Mouse (Mus musculus) adrenal gland, postnatal 4 days (tissue): ENCODE results near the gene Mctp2. TPM values are rescaled to one million over a fixed set of nuclear protein-coding genes. Genes with fewer than 3 reads are reported as not detected.

Experiments
- DNase-seq, 2 experiments: peaks; one replicate each; pipeline ENCODE4 v3.0.0; 2021 to 2022; ENCODE audit warnings: low spot score in 2 of 2, mixed read lengths in 2 of 2
- total RNA-seq, 2 experiments: library from RNA; stranded (reverse); gene quantifications; 2 replicates each; pipeline ENCODE4 v1.2.3; 2021

The Mctp2 gene
- total RNA-seq, 2 experiments from 2014 or later, result 2.8 to 3.0 TPM

DNA sequence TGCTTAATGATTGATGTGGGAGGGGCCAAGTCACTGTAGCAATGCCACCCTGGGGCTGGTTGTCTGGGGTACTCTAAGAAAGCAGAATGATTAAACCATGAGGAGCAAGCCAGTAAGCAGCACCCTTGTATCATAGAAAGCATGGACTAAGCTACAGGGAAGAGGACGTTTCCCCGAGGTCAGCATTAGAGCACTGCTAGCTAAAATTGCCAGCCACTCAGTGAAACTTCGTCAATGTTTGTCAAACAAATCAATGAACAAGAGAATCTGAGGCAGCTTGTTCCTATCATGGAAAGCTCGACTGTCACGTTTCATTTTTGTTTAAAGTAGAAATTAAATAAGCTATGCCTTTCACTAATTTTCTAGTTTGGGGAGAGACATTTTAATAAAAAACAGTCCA lies 124.8 kb downstream of the Mctp2 start:
- DNase-seq, result no peak

DNA sequence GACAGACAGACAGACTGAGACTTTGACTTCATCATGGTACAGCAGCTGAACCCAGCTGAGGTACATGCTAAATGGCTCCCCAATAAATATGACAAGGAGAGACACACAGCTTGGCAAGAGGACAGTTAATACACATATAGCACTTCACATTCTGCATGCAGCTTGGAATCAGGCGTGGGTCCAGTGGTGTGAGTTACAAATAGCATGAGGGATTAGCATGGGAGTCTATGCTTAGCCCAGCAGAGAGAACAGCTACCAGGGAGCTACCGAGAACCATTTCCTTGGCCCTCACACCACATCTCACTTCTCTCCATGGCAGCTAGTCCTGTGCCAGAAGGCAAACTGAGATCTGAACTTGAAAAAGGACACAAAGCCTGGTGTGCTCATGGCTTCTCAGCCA lies 137.1 kb downstream of the Mctp2 start:
- no peak for DNase-seq

DNA sequence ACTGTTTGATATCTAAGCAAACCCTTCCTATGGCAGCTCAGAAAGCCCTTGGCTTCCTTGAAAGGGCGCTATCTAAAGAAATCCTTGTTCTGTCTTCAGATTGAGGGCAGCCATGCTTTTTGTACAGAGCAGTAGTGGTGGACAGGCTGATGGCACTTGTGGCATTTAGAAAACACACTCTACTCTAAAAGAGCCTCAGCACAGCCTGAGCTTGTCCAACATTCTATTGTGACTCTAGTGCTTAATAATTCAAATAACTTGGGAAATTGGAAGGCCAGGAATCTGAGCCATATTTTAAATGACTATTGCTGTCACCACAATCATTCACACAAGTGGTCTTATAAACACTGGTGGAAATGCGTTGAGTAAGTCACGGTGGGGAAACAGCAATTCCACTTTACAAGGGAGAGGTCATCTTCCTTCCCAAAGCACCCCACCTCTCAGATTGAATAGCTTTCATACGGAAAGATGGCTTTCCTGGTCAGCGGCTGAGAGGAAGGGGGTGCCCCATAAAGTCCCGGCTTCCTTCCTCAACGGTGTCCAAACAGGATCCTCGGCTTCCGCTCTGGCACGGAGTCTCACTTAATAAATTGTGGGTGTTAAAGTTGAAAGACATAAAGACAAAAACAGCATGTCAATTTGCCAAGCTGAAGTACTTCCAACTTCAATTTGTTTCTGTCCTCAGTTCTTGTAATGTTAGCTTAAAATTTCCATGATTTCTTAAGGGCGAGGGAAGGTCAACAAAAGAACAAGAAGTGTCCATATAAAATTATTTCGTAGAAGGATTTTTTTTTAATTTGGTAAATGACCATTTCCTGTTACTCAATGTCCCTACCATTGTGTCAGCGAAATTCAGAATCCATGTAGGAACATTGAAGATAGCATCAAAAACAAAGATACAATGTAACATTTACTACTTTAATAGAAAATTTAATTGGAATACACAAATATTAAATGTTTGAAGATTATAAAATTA lies 140.4 kb downstream of the Mctp2 start:
- DNase-seq, result peak in 1 of 2 experiments; percentile 6

DNA sequence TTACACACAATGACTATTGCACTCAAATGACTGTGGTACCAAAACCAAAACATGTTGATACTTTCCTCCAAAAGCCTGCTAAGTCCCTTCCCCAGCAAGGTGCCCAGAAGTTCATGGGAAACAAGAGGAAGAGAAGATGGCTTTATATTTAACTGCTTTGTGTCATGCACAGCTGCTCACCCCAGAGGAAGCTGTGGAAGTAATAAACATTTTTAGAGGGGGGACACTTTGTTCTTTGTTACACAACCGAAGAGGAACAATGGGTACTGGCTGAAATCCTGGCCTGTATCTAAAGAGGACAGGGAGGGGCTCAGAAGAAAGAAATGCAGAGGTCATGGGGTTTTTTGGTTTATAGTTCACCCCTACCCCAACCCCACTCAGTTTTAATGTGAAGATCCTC lies 144.2 kb downstream of the Mctp2 start:
- no peak for DNase-seq

DNA sequence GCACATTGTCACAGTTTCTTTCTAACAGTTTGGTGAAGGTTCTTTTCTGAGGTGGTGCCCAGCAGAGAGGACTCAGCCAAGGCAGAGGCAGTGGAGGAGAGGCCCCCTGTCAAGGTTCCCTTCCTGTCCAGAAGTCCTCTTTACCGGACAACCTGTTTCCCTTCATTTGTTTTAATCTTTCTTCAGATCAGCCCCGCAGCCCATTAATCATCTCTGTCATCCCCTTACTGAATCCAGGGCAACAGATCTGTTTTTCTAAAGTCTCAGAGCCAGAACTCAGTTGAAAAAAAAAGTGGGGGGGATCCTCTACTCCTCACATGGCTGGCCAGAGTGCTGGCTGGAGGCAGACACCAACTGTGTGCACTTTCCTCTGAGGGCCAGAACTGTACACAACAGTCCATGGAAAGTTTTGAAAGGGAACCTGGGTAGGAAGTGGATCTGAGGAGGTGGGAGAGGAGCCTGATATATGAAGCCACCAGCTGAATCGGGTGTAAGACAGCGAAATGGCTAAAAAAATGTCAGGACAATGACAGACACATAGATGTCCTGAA lies 146.8 kb downstream of the Mctp2 start:
- no peak for DNase-seq

DNA sequence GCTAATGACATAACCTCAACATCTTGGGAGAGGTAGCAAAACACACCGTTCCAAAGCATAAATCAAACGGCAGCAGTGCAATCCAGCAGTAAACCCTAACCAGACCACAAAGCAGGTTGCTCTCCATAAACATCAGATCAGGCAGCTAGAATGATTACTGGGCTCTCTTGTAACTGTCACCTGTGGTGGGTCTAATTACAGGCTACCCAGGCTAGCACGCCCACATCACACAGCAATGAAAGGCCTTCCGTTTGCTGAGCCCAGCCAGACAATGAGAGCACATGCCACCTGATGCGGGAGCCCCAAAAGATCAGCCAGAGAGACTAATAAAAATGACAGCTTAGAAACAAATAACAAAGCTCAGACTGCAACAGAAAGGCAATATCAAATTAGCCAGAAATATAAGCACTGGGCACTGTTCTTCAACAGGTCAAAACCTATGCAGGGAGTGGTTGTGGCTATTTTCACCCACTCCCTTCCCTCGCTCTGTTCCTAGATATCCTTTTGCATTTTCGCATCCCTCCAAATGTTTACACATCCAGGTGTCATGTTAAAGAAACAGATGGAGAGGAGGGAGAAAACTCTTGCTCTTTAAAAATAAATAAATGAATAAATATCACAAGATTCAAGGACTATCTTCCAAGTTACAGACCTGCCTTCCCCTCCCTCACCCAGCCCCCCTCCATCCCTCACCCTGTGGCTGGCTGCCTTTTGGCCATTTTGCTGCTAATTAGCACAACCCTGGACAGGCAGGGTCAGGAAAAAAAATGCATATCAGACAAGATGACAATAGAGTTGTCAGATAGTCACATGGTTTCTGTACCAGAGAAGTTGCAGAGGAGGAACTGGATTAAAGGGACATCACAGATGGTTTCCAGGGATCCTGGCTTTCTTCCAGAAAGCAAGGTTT lies 155.4 kb downstream of the Mctp2 start:
- DNase-seq, result no peak

DNA sequence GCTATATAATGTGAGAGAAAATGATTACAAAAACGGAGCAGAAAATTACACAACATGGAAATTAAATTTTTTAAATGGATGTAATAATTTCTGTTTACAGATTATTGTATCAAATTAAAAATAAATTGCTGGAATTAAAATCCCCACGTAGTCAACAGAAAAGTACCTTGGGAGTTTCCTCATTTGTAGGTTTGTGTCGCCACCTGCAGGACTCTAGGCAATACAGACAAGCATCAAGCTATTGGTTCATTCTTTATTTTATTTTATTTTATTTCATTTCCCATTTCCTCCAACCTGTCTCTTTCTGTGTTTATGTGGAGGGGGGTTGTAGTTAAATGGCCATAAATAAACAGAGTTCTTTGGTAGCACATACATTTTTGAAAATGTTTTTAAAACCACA lies 157.3 kb downstream of the Mctp2 start:
- no peak for DNase-seq

DNA sequence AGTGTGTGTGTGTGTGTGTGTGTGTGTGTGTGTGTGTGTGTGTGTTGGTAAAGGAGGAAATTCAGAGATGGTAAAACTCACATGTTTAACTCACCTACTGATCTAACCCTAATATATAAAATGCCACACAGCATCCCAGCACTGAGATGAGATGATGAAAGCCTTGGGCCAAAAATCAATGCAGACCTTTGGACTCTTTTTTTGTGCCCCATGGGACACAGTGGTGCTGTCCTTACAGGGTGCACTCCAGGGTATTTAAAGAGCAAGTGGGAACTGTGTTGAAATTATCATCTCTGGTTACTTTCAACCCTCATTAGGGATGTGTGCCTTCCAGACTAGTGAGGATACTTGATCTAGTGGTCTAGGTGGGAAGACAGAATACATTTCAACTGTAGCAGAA lies 159.6 kb downstream of the Mctp2 start:
- no peak for DNase-seq

DNA sequence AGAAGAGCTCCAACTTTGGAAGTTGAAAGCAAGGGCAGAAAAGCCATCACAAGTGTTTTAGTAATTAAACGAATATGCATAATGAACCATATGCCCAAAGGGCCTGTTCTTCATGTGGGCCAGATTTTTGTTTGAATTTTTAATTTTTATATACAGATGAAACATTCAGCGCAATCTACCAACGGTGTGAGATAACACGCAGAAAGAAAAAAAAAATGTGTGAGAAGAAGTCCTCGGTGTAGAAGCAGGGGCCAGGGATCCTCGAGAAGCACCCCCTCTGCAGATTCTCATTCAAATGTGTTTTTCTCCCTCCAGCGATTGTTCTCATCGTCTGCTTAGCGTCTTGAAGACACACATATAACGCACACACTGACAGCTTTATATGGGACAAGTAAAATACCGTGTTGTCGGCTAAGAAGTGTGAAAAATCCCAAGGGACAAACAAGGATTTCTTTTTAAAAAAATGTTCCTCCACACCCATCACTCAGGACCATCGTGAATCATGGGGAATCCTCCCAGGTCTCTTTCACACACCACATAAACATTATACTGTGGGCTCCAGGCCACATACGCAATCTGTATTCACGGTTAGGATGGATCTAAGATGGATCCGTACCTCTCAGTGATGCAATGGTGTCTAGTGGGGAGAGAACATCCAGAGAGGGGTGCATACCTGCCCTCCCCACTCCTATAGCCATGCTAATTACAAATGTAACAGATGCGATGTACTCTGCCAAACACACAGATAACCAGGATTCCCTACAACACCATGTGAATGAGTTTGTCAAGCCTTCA lies 160.5 kb downstream of the Mctp2 start:
- DNase-seq, result no peak

DNA sequence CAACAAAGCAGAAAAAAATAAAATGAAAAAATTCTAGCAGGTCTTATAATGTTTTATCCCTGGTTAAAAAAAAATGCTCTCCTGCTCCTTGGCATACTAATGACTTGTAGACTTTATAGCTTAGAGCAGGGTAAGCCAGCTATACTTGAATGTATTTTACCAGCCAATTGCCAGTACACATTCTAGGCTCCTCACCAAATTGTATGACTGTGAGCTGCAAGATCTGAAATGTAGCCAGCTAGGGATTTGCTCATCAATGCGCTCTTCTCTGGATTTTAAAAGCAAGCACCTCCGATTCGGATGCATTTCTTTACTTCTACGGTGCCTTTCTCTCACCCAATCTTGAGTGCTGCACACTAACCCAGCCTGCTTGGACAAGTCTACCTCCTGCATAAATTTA lies 167.7 kb downstream of the Mctp2 start:
- DNase-seq, result no peak

DNA sequence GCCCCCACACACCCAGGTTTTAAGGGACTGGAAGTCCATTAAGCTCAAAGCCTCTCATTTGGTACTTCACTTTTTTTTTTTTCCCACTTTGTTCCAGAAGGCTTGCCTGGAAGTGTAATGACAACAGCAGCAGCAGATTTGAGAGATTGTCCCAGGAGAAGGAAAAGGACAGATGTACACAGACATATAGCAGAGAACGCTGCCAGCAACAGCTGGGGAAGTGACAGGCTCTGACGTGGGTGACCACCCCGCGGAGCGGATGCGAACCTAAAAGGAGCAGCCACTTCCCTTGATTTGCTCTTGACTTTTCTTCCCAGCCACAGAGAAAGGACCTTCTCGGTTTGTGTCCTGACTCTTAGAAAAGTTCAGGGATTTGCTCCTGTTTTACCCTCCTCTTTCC lies 185.4 kb downstream of the Mctp2 start:
- DNase-seq, result no peak

DNA sequence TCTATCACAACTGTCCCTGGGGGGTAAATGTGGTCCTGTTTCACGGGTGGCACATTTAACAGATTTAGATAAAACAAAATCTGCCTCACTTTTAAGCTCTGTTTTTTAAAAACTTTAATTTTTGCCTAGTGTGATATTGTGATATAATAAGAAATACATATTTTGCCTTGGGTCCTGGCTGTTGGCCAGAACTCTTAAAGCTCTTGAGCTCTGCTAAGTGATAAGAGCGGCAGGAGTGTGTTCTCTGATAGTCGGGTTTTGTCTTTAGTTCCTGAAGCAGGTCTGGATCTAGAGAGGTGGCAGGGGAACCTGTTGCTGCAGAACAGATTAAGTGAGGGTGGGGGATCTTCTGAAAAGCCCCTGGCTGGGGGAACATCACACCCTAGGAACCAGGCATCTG lies 186.7 kb downstream of the Mctp2 start:
- no peak for DNase-seq

DNA sequence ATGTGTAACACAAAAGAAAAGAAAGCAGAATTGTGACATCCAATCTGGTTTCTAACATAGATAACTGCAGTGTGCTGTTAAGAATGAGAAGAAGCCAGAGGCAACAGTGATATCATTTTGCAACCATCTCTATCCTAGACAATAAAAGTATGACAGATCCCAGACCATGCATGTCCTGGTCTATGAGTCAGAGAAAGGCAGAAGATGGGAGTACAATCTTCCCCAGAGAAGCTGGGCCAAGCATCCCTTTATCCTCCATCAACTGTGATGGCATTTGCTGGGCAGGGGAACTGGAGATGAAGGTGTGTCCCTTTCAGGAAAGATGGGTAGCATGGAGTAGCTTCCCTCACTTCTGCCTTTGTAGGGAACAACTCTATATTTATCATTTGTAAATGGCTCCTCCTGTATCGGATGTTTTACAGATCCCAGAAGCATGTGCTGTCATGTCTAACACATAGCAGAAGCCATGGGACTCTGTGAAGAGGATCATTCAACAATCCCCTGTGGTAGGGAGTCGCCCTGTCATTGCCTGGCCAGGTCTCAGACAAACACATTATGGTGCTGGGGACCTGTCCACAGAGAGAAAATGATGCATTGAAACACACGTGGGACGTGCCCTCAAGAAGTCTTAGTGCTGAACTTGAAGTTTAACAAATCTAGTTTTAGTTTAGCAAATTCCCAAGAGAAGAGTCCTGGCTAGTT lies 188.9 kb downstream of the Mctp2 start:
- no peak for DNase-seq

DNA sequence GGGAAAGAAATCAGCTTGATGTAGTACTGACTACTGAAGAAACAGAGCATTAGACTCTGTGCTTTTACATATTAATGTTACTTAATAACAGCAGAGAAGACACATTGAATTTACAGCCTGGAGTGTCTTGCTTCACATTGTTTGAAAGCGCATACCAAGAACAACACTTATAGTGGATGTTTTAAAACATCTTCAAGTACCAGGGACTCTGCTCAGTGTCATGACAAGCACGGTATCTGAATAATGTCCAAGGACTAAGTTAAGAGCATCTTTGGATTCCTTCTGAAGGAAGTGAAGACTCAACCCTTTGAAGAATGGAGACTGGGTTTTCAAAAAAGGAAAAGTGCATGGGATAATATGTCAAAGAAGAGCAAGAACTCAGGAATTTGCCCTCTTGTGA lies 191.3 kb downstream of the Mctp2 start:
- DNase-seq, result no peak

DNA sequence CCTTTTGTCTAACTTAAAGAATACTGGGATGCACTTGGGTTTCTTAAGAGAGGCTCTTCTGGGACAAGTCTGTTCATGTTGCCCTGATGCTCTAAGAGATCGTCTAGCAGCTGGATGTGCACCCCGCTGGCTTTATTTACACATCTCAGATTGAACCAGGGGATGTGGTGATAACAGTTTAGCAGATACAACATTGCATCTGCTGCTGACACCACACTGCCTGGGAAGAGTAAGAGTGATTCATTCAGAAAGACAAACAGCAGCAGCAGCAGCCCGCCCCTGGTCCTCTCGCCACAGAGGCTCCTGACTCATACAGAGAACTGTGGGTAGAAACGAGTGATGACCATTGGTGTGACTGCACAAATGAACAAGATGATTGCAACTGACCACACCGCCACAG lies 195.8 kb downstream of the Mctp2 start:
- no peak for DNase-seq

DNA sequence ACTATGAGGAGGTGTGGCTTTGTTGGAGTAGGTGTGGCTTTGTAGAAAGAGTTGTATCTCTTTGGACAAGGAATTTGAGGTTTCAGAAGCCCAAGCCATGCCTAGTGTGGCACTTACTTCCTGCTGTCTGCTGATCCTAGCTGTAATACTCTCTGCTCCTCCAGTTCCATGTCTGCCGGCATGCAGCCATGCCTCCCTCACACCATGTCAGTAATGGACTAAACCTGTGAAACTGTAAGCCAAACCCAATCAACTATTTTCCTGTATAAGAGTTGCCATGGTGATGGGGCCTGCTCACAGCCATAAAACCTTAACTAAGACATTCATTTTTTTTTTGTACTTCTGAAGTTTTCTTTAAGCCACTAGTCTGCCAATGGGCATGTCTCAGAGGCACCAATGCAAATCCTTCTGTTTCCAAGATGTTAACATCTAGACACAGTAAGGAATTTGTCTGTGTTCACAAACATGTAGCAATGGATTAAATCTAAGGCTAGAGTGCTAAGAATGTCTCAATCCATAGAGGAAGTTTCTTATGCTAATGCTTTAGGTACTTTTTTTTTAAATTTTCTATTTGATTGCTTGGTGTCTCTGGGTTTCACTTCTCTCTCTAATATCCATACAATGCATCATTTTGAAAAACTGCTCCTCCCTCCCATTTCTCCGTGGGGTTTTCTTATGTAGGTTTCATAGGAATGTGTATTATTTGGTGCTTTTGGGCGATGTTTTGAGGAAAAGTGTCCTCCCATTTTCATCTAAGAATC lies 197.6 kb downstream of the Mctp2 start:
- no peak for DNase-seq

DNA sequence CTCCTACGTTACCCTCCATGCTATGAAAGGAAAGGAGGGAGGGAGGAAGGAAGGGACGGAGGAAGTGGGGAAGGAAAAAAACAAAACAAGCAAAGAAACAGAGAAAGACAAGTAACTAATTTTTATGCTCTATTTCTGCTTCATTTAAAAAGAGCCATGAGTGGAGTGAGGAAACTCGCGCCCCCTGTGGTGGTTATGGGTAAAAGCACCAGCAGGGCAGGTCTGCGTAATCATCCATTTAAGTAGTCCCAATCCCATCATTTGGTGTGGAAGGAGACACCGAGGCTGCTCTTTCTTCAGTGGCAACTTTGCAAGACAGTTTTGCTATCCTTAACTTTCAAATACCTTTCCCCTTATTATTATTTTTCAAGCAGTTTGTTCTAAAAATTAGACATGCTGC lies 202.2 kb downstream of the Mctp2 start:
- no peak for DNase-seq

DNA sequence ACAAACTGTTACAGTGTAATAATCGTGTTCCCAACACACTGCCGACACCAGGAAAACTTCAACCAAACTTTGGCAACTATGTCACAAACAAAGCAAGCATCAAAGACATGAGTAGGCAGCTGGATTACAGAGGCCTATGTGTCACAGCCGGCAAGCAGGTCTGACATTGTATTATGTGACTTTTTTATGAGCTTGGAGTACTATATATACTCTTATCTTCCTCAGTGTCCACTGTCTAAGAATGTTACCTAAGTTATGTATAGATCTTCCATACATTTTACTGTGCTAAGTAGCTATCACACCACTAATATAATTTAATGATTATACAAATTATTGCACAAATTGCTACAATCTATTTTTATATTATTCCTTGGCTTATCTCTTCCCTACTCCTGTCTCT lies 202.8 kb downstream of the Mctp2 start:
- DNase-seq, result no peak

DNA sequence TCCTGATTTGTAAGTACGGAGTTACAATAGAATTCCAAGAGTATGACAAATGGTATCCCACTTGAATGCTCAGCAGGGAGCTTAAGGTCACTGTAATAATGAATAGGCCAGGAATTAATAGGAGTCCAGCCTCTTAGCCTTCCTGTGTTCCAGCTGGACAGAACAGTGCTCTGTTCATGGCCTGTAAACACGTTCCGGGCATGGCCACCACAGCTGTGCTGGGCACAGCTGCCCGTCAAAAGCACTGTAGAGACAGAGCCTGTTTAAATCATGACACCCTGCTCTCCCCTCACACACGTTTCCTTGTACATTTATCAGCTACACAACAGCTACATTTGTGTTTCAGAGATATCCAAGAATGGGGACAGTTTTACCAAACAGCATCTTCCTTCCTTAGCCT lies 205.7 kb downstream of the Mctp2 start:
- no peak for DNase-seq

DNA sequence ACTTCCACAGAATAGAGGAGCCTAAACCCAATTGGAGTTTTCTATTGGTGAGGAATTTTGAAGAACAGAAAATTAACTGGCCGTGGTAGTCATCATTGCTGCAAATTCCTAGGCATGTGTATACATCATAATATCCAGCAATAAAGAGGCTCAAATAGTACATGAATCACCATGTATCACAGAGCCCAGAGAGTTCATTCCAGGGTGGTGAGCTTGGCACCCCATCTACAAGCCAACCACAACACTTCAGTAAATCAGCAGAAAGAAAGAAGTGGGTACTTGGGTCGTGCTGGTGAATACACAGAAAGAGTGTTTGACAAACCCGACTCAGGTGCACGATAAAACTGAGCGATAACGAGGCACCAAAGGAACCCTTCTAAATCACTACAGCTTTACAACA lies 207.8 kb downstream of the Mctp2 start:
- no peak for DNase-seq
